Mouse (Mus musculus) olfactory bulb, adult 2 months (tissue): ENCODE results near the gene Coq10a.

Source experiments
- CTCF ChIP-seq: fragments of 200-500 bp; IDR thresholded peaks from 2 replicates; pipeline ENCODE4 v1.5.1; 2012; ENCODE audit warnings: low read depth, mild to moderate bottlenecking, low read length, moderate library complexity; ENCODE audit not compliant: insufficient read depth
- POLR2A ChIP-seq: fragments of 200-500 bp; IDR thresholded peaks from 2 replicates; pipeline ENCODE4 v1.6.1; 2012; ENCODE audit warnings: mild to moderate bottlenecking, low read depth, low read length, moderate library complexity; ENCODE audit not compliant: insufficient read depth

DNA sequence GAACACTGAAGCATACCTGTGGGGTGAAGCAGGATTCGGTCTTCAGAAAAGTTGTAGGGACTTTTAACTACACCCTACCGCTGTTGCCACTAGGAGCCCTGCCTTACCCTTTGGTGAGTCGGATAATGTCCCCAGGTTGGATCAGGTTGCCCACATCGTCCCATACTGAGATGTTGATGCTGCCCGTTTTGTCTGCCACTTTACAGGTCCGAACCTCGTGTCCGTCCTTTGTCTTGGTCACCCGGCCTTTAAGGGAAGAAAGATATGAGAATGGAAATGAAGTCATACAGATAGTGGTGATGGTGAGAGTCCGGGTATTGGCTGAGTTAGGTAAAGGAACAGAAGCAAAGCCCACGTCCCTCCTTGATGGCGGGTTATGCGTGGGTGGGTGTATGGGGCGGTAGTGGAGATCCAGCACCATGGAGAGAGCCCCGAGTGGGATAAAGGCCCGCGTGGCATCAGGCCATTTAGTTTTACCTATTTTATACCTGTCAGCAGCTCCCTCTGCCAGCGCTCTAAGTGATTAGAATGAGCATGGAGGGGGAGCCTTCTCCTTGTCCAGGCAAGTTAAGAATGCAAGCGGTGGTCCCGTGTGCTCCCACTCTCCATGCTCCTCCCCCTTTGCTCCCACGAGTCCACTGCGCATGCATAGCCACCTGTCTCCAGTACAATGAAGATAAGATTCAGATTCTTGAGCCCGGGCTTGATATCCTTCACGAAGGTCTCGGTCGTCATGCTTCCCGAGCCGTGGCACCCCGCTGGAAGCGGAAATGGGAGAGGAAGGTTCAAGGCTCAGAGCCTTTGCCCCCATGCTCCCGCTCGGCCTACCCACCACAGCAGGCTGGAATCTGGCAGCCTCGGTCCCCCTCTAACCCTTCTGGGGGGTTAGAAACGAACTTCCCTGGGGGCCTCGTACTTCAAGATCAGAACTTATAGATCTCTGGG is 40.1 kb upstream of the Coq10a start:
- TF ChIP-seq POLR2A (no peak), CTCF (no peak)
